Mouse (Mus musculus): ENCODE measurements around the gene Fam227a. TPM values are rescaled to one million over a fixed set of nuclear protein-coding genes. Genes with fewer than 3 reads are reported as not detected.
A peak's percentile ranks its signal among the peaks of the same experiment; 100 is the strongest.

Gene Fam227a
- 0.92 and 1.1 TPM in 2 replicates for polyA plus RNA-seq (2015; fragmentation: Nextera tagmentation; extraction: Ambion mirVana)

DNA sequence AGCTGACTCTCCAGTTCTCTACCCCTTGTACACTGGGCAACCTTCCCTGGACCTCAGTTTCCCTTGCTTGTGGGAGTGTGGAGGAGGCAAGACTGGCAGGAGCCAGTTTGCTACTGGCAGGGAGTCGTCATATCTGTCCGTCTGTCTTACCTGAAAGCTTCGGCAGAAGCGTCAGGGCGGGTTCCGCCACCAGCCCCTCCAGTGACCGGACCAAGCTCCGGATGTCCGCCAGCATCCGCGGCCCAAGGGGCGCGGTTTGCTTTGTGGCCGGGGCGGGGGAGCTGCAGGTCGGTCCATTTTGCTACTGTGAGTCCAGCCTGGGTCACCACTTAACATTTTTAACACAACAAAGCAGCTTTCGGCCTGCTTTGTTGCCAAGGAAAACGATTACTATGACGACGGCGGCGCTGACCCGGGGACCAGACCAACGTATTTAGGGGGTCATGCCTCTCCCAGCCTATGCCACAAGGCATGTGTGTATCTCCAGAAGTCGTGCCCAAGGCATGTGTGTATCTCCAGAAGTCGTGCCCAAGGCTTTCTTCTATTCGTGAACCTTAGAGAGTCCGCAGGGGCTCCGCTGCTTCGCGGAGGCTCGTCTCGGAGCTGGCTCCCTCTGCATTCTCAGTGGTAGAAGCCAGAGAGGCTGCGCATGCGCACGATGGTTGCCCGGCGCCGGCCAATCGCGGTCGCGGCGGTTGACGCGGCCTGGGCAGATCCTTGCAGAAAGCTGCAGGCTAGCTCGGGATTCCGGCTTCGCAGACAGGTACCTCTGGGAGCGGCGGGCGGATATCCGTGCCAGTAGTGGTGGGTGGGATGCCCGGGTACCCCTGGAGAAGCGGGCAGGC lies at the start of gene Fam227a, which contains the start of gene Cby1:
Gene Fam227a (minus strand): TSS at position 426 of the 845 bp plus-strand sequence.
Gene Cby1 (plus strand): TSS at position 669 of the 845 bp plus-strand sequence.
- Histone ChIP-seq H3K9me3 (replicated peaks; ENCODE audit: control insufficient read depth, low read length) (peaks cover 3% of the 10 kb centered on the region; the same call in 1 of the 2 replicates), H3K27me3 (ENCODE audit: control insufficient read depth, insufficient read depth, low read length) (no peaks in the 10 kb centered on the region), H3K4me1 (ENCODE audit: control insufficient read depth, insufficient read depth, low read length) (peaks cover 6% of the 10 kb centered on the region), H3K4me3 (replicated peaks; ENCODE audit: low read length) (peak within 1 kb of the TSS; percentile 78), H3K27ac (ENCODE audit: low read length) (peak within 1 kb of the TSS; percentile 97), H3K36me3 (ENCODE audit: control insufficient read depth, insufficient read depth, low read length) (no peaks in the 10 kb centered on the region), H3K9ac (ENCODE audit: low read length) (peak within 1 kb of the TSS; percentile 85), H3K4me2 (ENCODE audit: low read depth, low read length) (peak within 1 kb of the TSS; percentile 96)
- ATAC-seq (ENCODE audit: insufficient read depth, low FRiP score): peak; percentile 92
- under 1% methylated on average over 55 of the region's 55 CpGs for WGBS

DNA sequence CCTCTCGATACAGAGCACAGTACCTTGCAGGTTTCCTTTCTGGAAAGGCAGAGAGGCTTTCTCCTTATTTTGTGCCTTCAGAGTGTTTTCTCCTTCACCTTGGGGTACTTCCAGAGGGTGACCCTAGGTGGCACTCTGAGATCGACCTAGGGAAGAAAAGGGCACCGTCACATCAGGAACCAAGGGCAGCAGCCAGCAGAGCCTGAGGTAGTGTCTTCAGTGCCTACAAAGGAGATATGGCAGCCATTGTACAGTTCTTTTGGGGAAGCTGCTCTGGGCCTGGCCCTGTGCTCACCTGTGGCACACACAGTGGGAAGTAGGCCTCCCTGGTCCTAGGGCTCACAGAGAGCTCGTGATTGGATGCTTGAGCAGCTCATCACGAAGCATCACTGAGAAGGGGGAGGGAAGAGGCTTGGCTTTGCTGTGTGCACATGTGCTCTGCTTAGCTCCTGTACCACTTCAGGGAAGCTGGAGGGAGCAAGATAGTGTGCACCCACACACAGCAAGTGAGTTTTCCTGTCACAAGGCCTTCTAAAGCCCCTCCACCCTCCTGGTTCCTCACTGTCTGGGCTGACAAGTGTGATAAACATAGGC lies 49.6 kb upstream of the Fam227a start:
- no peaks in the 10 kb centered on the region for H3K9me3 ChIP-seq (replicated peaks; ENCODE audit: control insufficient read depth, low read length)
- no peak overlapping the region for H3K4me2 ChIP-seq (ENCODE audit: low read depth, low read length)
- no peak overlapping the region for H3K9ac ChIP-seq (ENCODE audit: low read length)
- 90% methylated on average over 5 of the region's 5 CpGs for WGBS
- no peaks in the 10 kb centered on the region for H3K4me1 ChIP-seq (ENCODE audit: control insufficient read depth, insufficient read depth, low read length)
- no peaks in the 10 kb centered on the region for H3K27me3 ChIP-seq (ENCODE audit: control insufficient read depth, insufficient read depth, low read length)
- ATAC-seq (ENCODE audit: insufficient read depth, low FRiP score): no peak
- peaks cover 7% of the 10 kb centered on the region; the same call in 1 of the 2 replicates for H3K36me3 ChIP-seq (ENCODE audit: control insufficient read depth, insufficient read depth, low read length)
- H3K27ac ChIP-seq (ENCODE audit: low read length): no peak overlapping the region
- no peak overlapping the region for H3K4me3 ChIP-seq (replicated peaks; ENCODE audit: low read length)

DNA sequence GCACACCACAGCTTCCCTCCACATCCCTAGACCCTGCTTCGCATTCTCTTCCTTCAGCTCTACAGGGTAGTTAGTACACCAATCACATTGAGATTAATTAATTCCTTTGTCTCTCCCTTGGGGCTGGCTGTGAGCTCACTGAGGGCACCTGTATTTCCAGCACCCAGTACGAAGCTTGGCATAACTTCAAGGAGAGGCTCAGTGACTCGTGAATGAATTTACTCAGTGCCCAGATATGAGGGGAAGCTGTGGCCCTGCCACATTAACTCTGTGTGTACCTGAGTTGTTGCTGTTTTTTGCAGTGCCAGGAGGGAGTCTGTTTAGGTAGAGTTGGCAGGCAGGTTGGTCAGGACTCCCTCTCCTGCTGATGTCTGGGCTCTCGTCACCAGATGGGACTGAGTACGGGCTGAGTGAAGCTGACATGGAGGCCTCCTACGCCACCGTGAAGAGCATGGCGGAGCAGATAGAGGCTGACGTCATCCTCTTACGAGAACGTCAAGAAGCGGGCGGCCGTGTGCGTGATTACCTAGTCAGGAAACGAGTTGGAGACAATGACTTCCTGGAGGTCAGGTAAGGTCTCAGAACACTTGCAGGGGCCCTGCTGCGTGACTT lies 48.0 kb upstream of the Fam227a start:
- H3K4me3 ChIP-seq (replicated peaks; ENCODE audit: low read length): no peak overlapping the region
- H3K9me3 ChIP-seq (replicated peaks; ENCODE audit: control insufficient read depth, low read length): no peaks in the 10 kb centered on the region
- no peak overlapping the region for H3K9ac ChIP-seq (ENCODE audit: low read length)
- H3K27me3 ChIP-seq (ENCODE audit: control insufficient read depth, insufficient read depth, low read length): no peaks in the 10 kb centered on the region
- no peaks in the 10 kb centered on the region for H3K4me1 ChIP-seq (ENCODE audit: control insufficient read depth, insufficient read depth, low read length)
- no peak overlapping the region for H3K27ac ChIP-seq (ENCODE audit: low read length)
- H3K4me2 ChIP-seq (ENCODE audit: low read depth, low read length): no peak overlapping the region
- no peak for ATAC-seq (ENCODE audit: insufficient read depth, low FRiP score)
- WGBS: 85% methylated on average over 17 of the region's 17 CpGs
- H3K36me3 ChIP-seq (ENCODE audit: control insufficient read depth, insufficient read depth, low read length): peaks cover 7% of the 10 kb centered on the region; the same call in 1 of the 2 replicates

DNA sequence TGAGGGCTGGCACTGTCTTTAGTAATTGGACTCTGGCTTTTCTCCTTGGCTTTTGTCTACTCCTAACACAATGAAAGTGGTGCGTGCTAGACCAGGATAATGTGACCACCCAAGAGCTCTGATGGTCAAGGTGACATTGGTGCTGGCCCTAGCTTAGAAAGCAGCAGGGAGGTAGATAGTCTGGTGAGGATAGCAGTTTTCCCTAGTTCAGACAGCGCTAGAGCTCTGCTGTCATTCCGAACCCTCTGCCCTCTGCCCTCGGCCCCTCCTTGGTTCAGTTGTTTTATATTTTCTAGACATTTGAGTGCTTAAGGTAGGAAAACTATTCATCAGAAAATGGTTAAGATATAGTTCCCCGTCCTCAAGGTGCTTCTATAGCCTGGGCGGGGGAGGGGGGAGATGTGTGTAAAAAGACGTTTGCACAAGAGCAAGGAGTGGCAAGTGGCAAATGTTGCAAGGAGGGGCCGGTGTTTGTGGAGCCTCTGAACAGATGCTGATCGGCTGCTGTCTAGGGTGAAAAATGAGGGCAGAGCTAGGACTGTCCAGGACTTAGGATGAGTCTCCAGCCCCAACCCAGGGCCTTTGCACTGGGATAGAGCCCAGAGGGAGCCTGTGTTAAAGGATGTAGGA lies 38.9 kb upstream of the Fam227a start:
- no peaks in the 10 kb centered on the region for H3K27me3 ChIP-seq (ENCODE audit: control insufficient read depth, insufficient read depth, low read length)
- H3K9ac ChIP-seq (ENCODE audit: low read length): no peak overlapping the region
- H3K36me3 ChIP-seq (ENCODE audit: control insufficient read depth, insufficient read depth, low read length): no peaks in the 10 kb centered on the region
- no peak for ATAC-seq (ENCODE audit: insufficient read depth, low FRiP score)
- H3K4me1 ChIP-seq (ENCODE audit: control insufficient read depth, insufficient read depth, low read length): peaks cover 9% of the 10 kb centered on the region
- 65% methylated on average over 9 of the region's 9 CpGs for WGBS
- no peaks in the 10 kb centered on the region for H3K9me3 ChIP-seq (replicated peaks; ENCODE audit: control insufficient read depth, low read length)
- no peak overlapping the region for H3K4me3 ChIP-seq (replicated peaks; ENCODE audit: low read length)
- no peak overlapping the region for H3K27ac ChIP-seq (ENCODE audit: low read length)
- H3K4me2 ChIP-seq (ENCODE audit: low read depth, low read length): no peak overlapping the region

DNA sequence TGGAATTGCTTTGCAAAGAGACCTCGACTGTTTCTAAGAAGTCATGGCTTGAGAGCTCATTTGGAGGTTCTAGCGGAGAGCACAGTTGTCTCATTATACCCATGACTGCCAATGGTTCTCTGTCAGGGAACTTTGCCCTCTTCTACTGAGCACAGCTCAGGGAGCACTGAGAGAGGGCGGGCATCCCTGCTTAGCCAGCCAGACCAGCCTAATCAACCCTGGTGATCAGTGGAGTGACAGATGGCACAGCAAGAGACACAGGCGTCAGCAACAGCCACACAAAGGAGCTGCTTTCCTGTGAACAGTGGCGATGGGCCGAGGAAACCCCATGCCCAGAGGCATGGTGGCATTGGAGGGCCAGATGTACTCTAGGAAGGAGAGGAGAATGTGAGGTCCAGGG lies 38.3 kb upstream of the Fam227a start:
- no peak for ATAC-seq (ENCODE audit: insufficient read depth, low FRiP score)
- H3K4me1 ChIP-seq (ENCODE audit: control insufficient read depth, insufficient read depth, low read length): peaks cover 15% of the 10 kb centered on the region
- H3K36me3 ChIP-seq (ENCODE audit: control insufficient read depth, insufficient read depth, low read length): no peaks in the 10 kb centered on the region
- H3K27me3 ChIP-seq (ENCODE audit: control insufficient read depth, insufficient read depth, low read length): no peaks in the 10 kb centered on the region
- H3K4me2 ChIP-seq (ENCODE audit: low read depth, low read length): no peak overlapping the region
- no peak overlapping the region for H3K4me3 ChIP-seq (replicated peaks; ENCODE audit: low read length)
- no peaks in the 10 kb centered on the region for H3K9me3 ChIP-seq (replicated peaks; ENCODE audit: control insufficient read depth, low read length)
- no peak overlapping the region for H3K9ac ChIP-seq (ENCODE audit: low read length)
- 88% methylated on average over 6 of the region's 6 CpGs for whole genome bisulfite sequencing
- H3K27ac ChIP-seq (ENCODE audit: low read length): no peak overlapping the region

DNA sequence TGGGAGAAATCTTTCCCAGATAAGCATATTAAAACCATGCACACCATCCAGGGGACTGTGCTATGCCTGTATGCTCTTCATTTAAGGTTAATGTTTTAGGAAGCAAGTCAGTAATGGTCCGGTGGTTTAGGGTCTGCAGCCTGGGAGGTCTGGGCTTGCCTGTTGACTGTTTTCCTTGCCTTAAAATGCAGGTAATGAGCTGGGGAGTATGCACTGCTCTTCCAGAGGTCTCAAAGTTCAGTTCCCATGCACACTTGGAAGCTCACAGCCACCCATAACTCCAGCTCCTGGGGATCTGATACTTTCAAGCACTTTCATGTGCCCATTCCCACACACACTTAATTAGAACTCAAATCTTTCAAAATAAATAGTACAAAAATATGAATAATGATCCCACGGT lies 37.8 kb upstream of the Fam227a start:
- peaks cover 20% of the 10 kb centered on the region for H3K4me1 ChIP-seq (ENCODE audit: control insufficient read depth, insufficient read depth, low read length)
- H3K27ac ChIP-seq (ENCODE audit: low read length): no peak overlapping the region
- no peak for ATAC-seq (ENCODE audit: insufficient read depth, low FRiP score)
- H3K4me3 ChIP-seq (replicated peaks; ENCODE audit: low read length): no peak overlapping the region
- no peaks in the 10 kb centered on the region for H3K9me3 ChIP-seq (replicated peaks; ENCODE audit: control insufficient read depth, low read length)
- H3K9ac ChIP-seq (ENCODE audit: low read length): no peak overlapping the region
- WGBS: 94% methylated on average over 2 of the region's 2 CpGs
- H3K36me3 ChIP-seq (ENCODE audit: control insufficient read depth, insufficient read depth, low read length): no peaks in the 10 kb centered on the region
- H3K27me3 ChIP-seq (ENCODE audit: control insufficient read depth, insufficient read depth, low read length): no peaks in the 10 kb centered on the region
- no peak overlapping the region for H3K4me2 ChIP-seq (ENCODE audit: low read depth, low read length)

DNA sequence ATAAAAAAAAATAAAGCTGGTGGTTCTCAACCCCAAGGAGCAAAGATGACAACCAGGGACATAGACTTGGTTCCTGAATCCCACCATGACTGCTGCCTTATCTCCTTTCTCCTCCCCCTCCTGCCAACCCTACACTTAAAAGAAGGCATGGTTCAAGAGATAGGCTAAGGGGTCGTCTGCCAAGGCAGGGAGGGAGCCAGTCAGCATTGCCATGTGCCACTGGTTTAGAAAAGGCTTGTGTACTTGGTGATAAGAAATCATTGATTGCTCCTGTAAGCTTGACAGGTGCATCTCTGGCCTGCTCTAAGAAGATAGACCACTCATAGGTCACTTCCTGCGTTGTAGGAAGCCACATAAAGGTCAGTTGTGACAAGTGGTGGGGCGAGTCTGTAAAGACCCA lies 36.8 kb upstream of the Fam227a start:
- peaks cover 21% of the 10 kb centered on the region for H3K4me1 ChIP-seq (ENCODE audit: control insufficient read depth, insufficient read depth, low read length)
- no peaks in the 10 kb centered on the region for H3K36me3 ChIP-seq (ENCODE audit: control insufficient read depth, insufficient read depth, low read length)
- no peak overlapping the region for H3K4me3 ChIP-seq (replicated peaks; ENCODE audit: low read length)
- no peaks in the 10 kb centered on the region for H3K27me3 ChIP-seq (ENCODE audit: control insufficient read depth, insufficient read depth, low read length)
- ATAC-seq (ENCODE audit: insufficient read depth, low FRiP score): no peak
- no peaks in the 10 kb centered on the region for H3K9me3 ChIP-seq (replicated peaks; ENCODE audit: control insufficient read depth, low read length)
- no peak overlapping the region for H3K27ac ChIP-seq (ENCODE audit: low read length)
- H3K9ac ChIP-seq (ENCODE audit: low read length): no peak overlapping the region
- WGBS: 33% methylated on average over 3 of the region's 3 CpGs
- H3K4me2 ChIP-seq (ENCODE audit: low read depth, low read length): no peak overlapping the region

DNA sequence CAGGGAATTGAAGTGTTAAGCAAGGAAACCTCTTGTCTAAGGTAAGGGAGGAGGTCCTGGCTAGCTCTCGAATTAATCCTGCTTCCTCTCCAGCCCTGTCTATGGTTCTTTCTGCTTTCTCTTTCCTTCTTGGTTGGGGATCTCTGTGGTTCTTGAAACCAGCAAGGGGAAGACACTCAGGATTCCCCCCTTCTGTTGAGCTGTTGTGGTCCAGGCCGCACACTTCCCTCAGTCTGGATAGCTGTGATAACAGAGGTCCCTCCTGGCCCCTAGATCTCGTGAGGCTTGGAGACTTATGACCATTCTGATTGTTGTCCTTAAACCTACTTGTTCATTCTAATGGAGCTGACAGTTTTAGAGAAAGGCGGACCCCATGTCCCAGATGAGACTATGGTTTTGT lies 35.8 kb upstream of the Fam227a start:
- no peak overlapping the region for H3K9ac ChIP-seq (ENCODE audit: low read length)
- 86% methylated on average over 4 of the region's 4 CpGs for WGBS
- peaks cover 21% of the 10 kb centered on the region for H3K4me1 ChIP-seq (ENCODE audit: control insufficient read depth, insufficient read depth, low read length)
- no peaks in the 10 kb centered on the region for H3K9me3 ChIP-seq (replicated peaks; ENCODE audit: control insufficient read depth, low read length)
- no peak for ATAC-seq (ENCODE audit: insufficient read depth, low FRiP score)
- H3K27me3 ChIP-seq (ENCODE audit: control insufficient read depth, insufficient read depth, low read length): no peaks in the 10 kb centered on the region
- no peaks in the 10 kb centered on the region for H3K36me3 ChIP-seq (ENCODE audit: control insufficient read depth, insufficient read depth, low read length)
- H3K4me2 ChIP-seq (ENCODE audit: low read depth, low read length): no peak overlapping the region
- no peak overlapping the region for H3K4me3 ChIP-seq (replicated peaks; ENCODE audit: low read length)
- H3K27ac ChIP-seq (ENCODE audit: low read length): no peak overlapping the region
